Mouse (Mus musculus): ENCODE results near the gene Clps.

DNA sequence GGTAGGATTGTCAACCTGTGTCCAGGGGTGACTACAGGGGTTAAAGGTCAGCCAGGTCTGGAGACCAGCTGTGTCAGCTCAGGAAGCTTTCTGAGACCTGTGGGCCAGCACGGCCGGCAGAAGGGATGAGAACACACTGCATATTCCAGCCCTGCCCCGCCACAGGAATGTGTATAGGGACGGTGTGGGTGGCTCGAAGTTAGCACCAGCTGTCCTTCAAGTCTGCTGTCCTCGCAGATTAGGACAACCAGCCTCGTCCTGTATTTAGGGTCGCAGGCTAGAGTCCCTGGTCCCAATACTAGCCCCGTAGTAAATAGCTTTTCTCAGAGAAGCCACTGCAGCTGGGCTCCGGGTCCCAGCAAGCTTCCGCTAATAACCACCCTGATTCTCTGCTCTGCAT is 12.0 kb downstream of the Clps start:
- TF ChIP-seq POLR2A (IDR thresholded peaks at IDR 0.05; ENCODE audit: low read depth, low read length) (no peak), CTCF (conservative IDR thresholded peaks at IDR 0.05; ENCODE audit: insufficient read depth, insufficient read length, low read depth, low read length) (no peak)

Data from kidney, adult 2 months (tissue).